Mouse (Mus musculus) natural killer cell, adult 2 months (primary cell): ENCODE data around the gene Cdca3.
"Not testable (repeated sequence)": the region's sequence is repeated elsewhere in the genome, so short reads cannot be mapped to it uniquely, and the experiment has no call there.

Source experiments
- DNase-seq, 2 experiments: peaks; one replicate each; pipeline ENCODE4 v3.0.0; 2022; ENCODE audit warnings: low spot score in 2 of 2

Gene Cdca3

DNA sequence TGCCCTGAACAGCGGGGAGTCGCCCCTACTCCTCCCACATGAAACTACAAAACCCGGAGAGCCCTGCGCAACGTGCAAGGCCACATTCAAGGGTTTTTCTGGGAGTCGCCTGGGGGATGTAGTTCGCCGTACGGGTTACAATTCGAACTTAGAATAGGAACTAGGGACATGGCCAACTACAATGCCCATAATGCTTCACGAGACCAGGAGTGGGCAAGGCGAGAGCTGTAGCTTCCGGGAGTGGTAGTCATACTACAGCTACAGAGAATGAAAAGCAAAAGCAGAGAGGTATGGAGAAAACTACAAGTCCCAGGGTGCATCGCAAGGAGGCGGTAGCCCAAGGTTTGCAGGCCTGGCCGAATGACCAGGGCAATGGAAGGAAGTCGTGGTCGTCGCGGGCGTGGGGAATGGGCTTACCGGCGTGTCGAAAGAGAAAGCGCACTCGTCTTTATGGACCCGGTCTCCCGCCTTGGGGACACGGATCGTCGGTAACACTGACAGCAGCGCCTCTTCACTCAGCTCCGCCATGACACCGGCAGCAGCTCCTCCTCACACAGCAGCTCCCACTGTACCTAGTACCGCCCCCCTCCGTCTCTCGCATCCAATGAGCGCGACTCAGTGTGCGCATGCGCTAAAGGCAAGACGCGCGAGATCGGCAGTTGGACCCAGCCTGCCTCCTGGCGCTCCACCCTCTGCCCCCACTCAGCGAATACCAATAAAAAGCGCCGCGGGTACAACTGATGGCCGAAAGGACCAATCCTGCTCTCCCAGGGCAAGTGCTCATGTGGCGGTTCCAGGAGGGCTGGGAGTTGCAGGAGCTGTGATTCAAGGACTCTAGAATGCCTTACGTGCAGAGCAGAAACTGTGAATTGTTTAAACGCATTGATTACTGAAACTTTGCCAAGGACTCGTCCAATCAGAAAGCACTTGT is at the start of gene Cdca3, which contains the start of gene Usp5:
Gene Cdca3, plus strand, starts transcription at position 680 of the 931 bp plus-strand sequence.
Gene Usp5, minus strand, starts transcription at position 617 of the 931 bp plus-strand sequence.
- DNase-seq, result peak; percentile 98 to 99

- DNase-seq, result no peak
Measured at GRCm38 (mm10) chr6:124779984-124780416, 49.3 kb upstream of the Cdca3 start.

GRCm38 (mm10) chr6:124780917-124781316 is 48.4 kb upstream of the Cdca3 start:
- DNase-seq, result no peak

DNA sequence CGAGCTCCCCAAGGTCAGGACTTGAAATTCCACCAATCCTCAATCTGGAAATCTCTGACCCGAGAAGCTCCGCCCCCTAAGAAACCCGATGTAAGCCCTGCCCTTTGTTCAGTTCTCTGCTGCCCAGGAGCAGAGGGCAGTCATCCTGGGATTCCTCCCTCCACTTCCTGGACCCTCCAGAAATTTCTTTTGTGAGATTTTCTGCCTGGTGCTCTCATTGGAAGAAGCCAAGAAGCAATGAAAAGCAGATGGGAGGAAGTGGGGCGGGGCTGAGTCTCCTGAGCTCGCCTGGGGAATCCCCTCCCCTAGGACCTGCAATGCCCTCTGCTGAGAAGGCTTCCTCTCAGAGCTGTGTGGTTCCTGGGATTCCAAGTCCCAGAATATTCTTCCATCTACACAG is 46.9 kb upstream of the Cdca3 start:
- DNase-seq, result peak; percentile 49 to 50

- no peak for DNase-seq
Measured at GRCm38 (mm10) chr6:124786756-124787420, 42.5 kb upstream of the Cdca3 start.

- DNase-seq, result no peak
Measured at GRCm38 (mm10) chr6:124787722-124788121, 41.6 kb upstream of the Cdca3 start.

- DNase-seq, result no peak
Measured at GRCm38 (mm10) chr6:124789519-124789918, 39.8 kb upstream of the Cdca3 start.

DNA sequence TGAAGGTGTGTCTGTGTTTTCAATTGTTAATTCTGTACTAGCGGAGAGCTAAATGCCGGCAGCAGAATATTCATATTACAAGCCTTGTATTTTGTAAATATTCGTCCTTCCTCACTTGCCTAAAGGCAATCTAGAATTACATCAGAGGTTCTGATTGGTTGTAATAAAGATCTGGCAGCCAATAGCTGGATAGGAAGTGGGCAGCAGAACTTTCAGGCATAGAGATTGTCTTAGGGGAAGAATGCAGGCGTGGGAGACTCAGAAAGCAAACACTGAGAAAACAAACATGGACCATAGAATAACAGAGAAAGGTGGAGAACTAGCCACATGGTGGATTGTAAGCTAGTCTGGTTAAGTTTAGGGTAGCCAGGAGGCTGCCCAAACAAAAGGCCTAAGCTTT is 39.2 kb upstream of the Cdca3 start:
- DNase-seq, result no peak

DNA sequence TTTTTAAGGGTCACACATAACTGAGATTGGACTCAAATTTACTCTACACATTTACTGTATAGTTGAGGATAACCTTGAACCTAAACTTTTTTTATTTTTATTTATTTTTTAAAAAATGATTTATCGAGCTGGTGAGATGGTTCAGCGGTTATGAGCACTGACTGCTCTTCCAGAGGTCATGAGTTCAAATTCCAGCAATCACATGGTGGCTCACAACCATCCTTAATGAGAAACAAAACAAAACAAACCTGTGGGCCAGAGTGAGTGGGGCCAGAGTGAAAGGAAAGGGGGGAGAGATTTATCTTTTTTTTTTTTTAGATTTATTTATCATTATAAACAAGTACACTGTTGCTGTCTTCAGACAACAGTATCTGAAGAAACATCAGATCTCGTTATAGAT is 37.4 kb upstream of the Cdca3 start:
- DNase-seq, result no peak

- DNase-seq, result no peak
Measured at GRCm38 (mm10) chr6:124795781-124796180, 33.6 kb upstream of the Cdca3 start.

DNA sequence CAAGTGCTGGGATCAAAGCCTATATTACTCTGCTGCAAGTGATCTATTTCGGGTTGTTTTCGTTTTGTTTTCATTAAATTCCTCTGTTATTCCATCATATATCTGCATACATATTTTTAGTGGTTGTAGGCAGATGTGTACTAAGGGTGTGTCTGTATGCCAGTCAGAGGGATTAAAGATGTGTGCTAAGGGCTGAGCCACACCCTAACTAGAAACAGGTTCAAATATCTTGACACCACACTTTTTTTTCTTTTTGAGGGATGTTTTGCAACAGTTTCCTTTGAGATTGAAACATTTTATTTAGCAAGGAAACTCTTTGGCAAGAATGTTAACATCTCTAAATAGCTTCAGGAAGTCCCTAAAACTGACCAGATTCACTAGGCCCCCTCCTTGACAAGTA is 33.1 kb upstream of the Cdca3 start:
- no peak for DNase-seq

DNA sequence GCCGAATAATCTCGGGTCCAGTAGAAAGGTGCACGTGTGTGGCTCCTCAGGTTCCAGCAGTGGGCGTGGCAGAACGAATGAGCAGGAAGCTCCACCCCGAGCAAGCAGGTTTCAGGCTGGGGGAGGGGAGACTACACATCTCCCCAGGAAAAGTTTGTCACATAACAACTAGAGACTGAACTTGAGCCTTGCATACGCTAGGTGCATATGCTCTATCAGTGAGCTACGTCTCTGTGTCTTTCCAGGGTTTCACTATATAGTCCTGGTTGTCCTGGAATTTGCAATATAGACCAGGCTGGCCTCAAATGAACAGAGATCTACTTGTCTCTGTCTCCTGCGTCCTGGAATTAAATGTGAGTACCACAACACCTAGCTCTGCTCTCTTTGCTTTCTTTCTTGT is 26.9 kb upstream of the Cdca3 start:
- not testable (repeated sequence) for DNase-seq

DNA sequence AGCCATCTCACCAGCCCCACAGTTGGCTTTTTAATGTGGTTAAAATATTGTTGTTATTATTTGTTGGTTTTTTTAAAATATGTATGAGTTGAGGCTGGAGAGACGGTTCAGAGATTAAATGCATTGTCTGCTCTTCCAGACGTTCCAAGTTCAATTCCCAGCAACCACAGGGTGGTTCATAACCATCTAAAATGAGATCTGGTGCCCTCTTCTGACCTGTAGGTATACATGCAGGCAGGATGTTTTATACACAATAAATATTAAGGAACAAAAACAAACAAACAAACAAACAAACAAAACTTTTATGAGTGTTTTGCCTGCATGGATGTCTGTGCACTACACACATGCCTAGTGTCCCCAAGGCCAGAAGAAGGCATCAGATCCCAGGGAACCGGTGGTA is 26.3 kb upstream of the Cdca3 start:
- DNase-seq, result no peak

DNA sequence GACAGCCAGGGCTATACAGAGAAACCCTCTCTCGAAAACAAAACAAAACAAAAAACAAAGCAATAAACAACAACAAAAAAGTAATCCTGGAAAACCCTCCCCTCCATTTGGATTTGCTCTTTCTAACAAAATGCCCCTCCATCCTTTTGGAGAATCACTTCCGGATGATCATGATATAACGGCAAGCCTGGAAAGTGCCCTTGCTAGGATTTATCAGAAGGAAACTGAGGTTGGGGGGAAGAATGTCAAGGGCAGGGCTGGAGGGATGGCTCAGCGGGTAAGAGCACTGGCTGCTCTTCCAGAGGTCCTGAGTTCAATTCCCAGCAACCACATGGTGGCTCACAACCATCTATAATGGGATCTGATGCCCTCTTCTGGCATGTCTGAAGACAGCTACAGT is 25.7 kb upstream of the Cdca3 start:
- DNase-seq, result not testable (repeated sequence)

DNA sequence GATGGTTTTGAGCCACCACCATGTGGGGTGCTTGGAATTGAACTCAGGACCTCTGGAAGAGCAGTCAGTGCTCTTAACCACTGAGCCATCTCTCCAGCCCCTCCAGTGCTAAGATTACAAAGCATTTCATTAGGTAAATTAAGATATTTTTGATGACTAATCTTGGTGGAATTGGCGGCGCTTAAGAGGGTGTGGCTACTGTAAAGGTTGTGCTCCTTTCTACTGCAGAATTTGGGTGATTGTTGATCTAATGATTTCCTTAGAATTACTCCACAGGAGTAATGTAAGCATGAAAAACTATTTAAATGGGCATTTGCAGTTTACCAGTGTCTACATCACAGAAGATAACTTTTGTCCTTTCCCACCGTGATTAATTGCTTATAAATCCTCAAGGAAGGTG is 25.0 kb upstream of the Cdca3 start:
- no peak for DNase-seq

DNA sequence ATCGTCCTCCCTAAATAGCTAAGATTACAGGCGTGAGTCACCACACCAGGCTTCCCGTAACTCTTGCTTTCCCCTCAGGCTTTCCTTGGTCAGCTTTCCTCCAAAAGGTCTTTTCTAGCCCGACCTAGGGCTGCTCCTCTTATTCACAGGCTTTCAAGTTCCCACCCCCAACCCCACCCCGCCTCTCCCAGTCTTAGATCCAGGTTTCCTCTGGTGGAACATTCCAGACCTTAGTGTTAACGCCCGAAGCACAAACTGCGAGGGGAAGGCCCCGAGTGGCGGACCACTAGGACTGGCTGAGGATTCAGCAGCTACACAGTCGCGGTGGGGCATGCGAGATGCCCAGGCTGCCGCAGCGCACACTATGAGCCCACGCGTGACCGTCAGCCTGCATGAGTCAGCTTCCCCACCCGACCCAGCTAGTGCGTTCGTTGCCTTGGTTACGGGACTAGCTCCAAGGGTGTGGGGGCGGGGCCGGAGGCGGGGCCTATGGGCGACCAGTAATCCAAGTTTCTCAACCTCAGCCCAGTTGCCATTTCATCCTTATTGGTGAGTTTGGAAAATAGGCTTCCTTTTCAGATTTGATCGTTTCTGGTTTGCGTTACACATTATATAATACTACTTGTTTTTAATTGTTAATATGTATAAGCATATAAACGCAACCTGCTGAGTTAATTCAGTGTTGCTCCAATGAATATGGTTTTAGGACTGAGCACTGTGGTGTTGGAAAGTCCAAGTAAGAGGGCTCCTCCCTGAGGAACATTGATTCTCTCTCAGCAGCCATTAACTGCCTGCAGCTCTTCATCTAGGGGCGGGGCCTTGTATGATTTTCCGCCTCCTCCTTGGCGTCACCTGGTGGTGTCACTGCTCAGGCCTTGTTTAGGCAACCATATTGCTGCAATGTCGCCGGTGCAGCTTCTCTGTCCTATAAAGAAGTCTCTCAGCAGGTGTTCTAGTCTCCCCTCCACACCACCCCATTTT is 23.7 kb upstream of the Cdca3 start:
- peak; percentile 89 to 91 for DNase-seq

DNA sequence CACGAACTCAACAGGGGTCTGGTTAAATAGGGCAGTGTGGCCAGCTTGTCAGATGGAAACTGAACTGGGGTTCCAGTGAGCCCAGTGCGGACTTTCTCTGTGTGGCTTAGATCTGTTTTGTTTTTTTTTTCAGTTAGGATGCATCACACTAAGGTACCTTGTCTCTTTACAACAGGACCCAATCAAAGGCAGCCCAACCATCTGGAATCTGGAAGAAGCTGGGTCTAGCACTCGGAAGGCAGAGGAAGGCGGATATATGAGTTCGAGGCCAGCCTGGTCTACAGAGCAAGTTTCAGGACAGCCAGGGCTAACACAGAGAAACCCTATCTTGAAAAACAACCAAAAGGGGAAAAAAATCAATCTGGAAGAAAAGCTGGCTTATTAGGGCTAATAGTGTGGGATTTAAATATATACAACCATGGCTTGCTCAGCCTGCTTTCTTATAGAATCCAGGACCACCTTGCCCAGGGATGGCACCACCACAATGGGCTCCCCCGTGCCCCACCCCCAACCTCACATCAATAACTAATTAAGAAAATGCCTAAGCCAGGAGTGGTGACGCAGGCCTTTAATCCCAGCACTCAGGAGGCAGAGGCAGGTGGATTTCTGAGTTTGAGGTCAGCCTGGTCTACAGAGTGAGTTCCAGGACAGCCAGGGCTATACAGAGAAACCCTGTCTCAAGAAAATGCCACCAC is 22.8 kb upstream of the Cdca3 start:
- no peak for DNase-seq

- no peak for DNase-seq
Measured at GRCm38 (mm10) chr6:124807366-124807765, 22.0 kb upstream of the Cdca3 start.

DNA sequence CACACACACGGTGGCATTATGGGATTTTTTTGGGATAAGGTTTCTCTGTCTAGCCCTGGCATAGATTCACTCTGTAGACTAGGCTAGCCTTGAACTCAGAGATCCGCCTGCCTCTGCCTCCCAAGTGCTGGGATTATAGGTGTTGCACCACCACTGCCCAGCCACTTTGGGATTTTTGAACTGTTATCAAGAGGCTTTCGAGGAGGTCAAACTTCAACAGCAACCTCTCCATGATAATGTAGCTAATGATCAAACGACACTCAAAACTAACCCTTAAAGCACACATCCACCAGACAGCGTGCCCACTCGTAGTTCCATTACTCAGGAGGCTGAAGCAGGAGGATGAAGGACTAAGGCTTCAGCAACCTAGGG is 21.4 kb upstream of the Cdca3 start:
- no peak for DNase-seq

DNA sequence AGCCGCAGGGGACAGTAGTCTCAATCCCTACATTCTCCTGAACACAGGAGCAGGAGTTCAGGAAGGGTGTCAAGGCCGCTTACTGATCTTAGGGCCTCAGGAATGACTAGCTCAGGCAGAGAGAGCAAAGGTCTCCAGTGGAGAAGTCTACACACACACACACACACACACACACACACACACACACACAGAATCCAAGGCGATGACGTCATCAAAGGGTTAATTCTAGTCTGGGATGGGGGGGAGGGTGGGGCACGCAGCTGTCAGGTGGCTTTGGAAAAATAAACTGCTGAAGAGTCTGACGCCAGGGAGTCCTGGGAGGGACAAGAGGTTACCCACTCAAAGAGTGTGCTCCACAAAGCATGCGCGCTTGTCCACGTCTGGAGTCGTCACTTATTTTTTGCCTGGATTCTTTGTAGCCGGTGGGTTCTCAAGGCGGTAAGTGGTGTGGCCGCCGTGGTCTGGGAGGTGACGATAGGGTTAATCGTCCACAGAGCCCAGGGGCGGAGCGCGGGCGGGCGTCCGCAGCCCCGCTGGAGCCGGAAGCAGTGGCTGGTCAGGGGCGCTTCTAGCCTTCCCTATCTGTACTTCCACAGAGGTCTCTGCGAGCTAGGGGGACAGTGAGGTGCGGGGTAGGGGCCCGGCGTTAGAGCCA is 20.9 kb upstream of the Cdca3 start, which contains the start of gene Spsb2:
Gene Spsb2, plus strand, starts transcription at position 304 of the 655 bp plus-strand sequence.
- DNase-seq, result peak; percentile 42 to 59
